Mouse (Mus musculus): ENCODE results near the gene Cc2d1a. TPM values are rescaled to one million over a fixed set of nuclear protein-coding genes. Genes with fewer than 3 reads are reported as not detected.

Gene Cc2d1a
- polyA plus RNA-seq (2012; rRNA removed; ENCODE audit: low replicate concordance), result 22.7 and 43.0 TPM in 2 replicates

GRCm38 (mm10) chr8:84147769-84148530 is at the start of gene Cc2d1a, which contains the start of gene 4930432K21Rik:
Gene Cc2d1a (minus strand): TSS chr8:84147936.
Gene 4930432K21Rik (plus strand): TSS chr8:84148025.

GRCm38 (mm10) chr8:84185117-84185516 is 37.4 kb upstream of the Cc2d1a start, which contains the start of gene Nanos3:
Gene Nanos3 (minus strand): TSS chr8:84185217.

GRCm38 (mm10) chr8:84125656-84126055 is 22.1 kb downstream of the Cc2d1a start, which contains the start of gene Podnl1:
Gene Podnl1 (plus strand): TSS chr8:84125989.

GRCm38 (mm10) chr8:84104697-84105609 is 42.8 kb downstream of the Cc2d1a start, which contains the start of gene Dcaf15:
Gene Dcaf15 (minus strand): TSS chr8:84104768.

Other genes starting within 250 kb of the Cc2d1a start
- gene Adgrl1, start 247.8 kb downstream of the Cc2d1a start, polyA plus RNA-seq (2012; rRNA removed; ENCODE audit: low replicate concordance), result 33.2 and 156 TPM in 2 replicates
- 1.9 and 5.0 TPM in 2 replicates for gene Gm10644, start 192.7 kb downstream of the Cc2d1a start, polyA plus RNA-seq (2012; rRNA removed; ENCODE audit: low replicate concordance)
- gene Asf1b, start 192.4 kb downstream of the Cc2d1a start, polyA plus RNA-seq (2012; rRNA removed; ENCODE audit: low replicate concordance), result 4.3 and 13.9 TPM in 2 replicates
- 150 and 220 TPM in 2 replicates for gene Prkaca, start 174.9 kb downstream of the Cc2d1a start, polyA plus RNA-seq (2012; rRNA removed; ENCODE audit: low replicate concordance)
- 30.8 and 82.0 TPM in 2 replicates for gene Samd1, start 150.3 kb downstream of the Cc2d1a start, polyA plus RNA-seq (2012; rRNA removed; ENCODE audit: low replicate concordance)
- gene 1700067K01Rik, start 146.4 kb downstream of the Cc2d1a start, polyA plus RNA-seq (2012; rRNA removed; ENCODE audit: low replicate concordance), result 0.39 TPM in 1 of 2 replicates, not detected in the other
- gene 2210011C24Rik, start 135.8 kb downstream of the Cc2d1a start, polyA plus RNA-seq (2012; rRNA removed; ENCODE audit: low replicate concordance), result 0.24 and 0.27 TPM in 2 replicates
- 0.24 and 2.2 TPM in 2 replicates for gene Palm3, start 126.5 kb downstream of the Cc2d1a start, polyA plus RNA-seq (2012; rRNA removed; ENCODE audit: low replicate concordance)
- gene Il27ra, start 105.3 kb downstream of the Cc2d1a start, polyA plus RNA-seq (2012; rRNA removed; ENCODE audit: low replicate concordance), result 6.8 and 7.1 TPM in 2 replicates
- gene Rln3, start 102.9 kb downstream of the Cc2d1a start, polyA plus RNA-seq (2012; rRNA removed; ENCODE audit: low replicate concordance), result 0.23 and 0.31 TPM in 2 replicates
- 0.59 and 2.2 TPM in 2 replicates for gene Gm10643, start 82.8 kb downstream of the Cc2d1a start, polyA plus RNA-seq (2012; rRNA removed; ENCODE audit: low replicate concordance)
- gene Rfx1, start 81.1 kb downstream of the Cc2d1a start, polyA plus RNA-seq (2012; rRNA removed; ENCODE audit: low replicate concordance), result 13.7 and 31.8 TPM in 2 replicates
- gene Dcaf15, start 43.2 kb downstream of the Cc2d1a start, polyA plus RNA-seq (2012; rRNA removed; ENCODE audit: low replicate concordance), result 30.1 and 50.5 TPM in 2 replicates
- gene Podnl1, start 21.9 kb downstream of the Cc2d1a start, polyA plus RNA-seq (2012; rRNA removed; ENCODE audit: low replicate concordance), result 2.0 and 2.4 TPM in 2 replicates
- gene 4930432K21Rik, start 89 bp upstream of the Cc2d1a start, polyA plus RNA-seq (2012; rRNA removed; ENCODE audit: low replicate concordance), result 0.67 and 1.2 TPM in 2 replicates
- gene Nanos3, start 37.3 kb upstream of the Cc2d1a start, polyA plus RNA-seq (2012; rRNA removed; ENCODE audit: low replicate concordance), result 0.73 and 4.0 TPM in 2 replicates
- gene Zswim4, start 89.1 kb upstream of the Cc2d1a start, polyA plus RNA-seq (2012; rRNA removed; ENCODE audit: low replicate concordance), result 11.0 and 16.1 TPM in 2 replicates
- gene D8Ertd738e, start 101.8 kb upstream of the Cc2d1a start, polyA plus RNA-seq (2012; rRNA removed; ENCODE audit: low replicate concordance), result 129 and 160 TPM in 2 replicates
- gene Mri1, start 109.4 kb upstream of the Cc2d1a start, polyA plus RNA-seq (2012; rRNA removed; ENCODE audit: low replicate concordance), result 33.1 and 104 TPM in 2 replicates
- gene Ccdc130, start 122.4 kb upstream of the Cc2d1a start, polyA plus RNA-seq (2012; rRNA removed; ENCODE audit: low replicate concordance), result 35.7 and 49.0 TPM in 2 replicates
- gene Cacna1a, start 240.5 kb upstream of the Cc2d1a start, polyA plus RNA-seq (2012; rRNA removed; ENCODE audit: low replicate concordance), result 14.5 and 37.4 TPM in 2 replicates